Mouse (Mus musculus): Measurements from ENCODE around the gene Ptgs1. TPM values are rescaled to one million over a fixed set of nuclear protein-coding genes. Genes with fewer than 3 reads are reported as not detected.
"Not testable (repeated sequence)": the region's sequence is repeated elsewhere in the genome, so short reads cannot be mapped to it uniquely, and the experiment has no call there.

The Ptgs1 gene
- total RNA-seq (2021) = 10 to 100 TPM; 17.9 to 18.0 TPM
- long read RNA-seq, transcript Ptgs1-201 (11 exons, 2,867 nt) = major isoform, 17 of 20 reads
- long read RNA-seq, partial matches to known transcripts = 2 of 20 reads
- long read RNA-seq, other reads (novel, unspliced or antisense) = 1 of 20 reads

GRCm38 (mm10) chr2:36230366-36230765, at the start of gene Ptgs1:
Ptgs1 (plus strand) TSS chr2:36230426.
- DNase-seq (ENCODE audit: low spot score in 2 of 2) = peak in 1 of 2 experiments; percentile 28

GRCm38 (mm10) chr2:36181587-36182368, 48.4 kb upstream of the Ptgs1 start:
- not testable (repeated sequence) for DNase-seq (ENCODE audit: low spot score in 2 of 2)

DNA sequence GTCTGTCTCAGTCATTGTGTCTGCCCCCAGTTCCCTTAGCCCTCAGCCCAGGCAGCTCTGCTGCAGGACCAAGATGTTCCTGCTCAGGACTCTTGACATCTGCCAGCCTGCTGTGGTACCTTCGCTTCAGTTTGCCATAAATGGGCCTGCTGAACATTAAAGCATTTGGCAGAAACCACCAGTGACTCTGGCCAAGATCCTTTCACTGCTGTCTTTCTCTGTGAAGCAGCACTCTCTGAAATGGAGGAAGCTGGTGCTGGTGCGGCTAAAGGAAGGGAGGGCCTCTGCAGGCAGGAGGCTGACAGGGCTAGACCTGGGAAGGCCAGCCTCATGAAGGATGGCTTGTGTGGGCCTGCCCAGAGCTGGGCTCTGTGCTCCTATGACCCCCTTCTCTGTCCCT, 46.9 kb upstream of the Ptgs1 start:
- DNase-seq (ENCODE audit: low spot score in 2 of 2) = no peak

GRCm38 (mm10) chr2:36184192-36184591, 46.0 kb upstream of the Ptgs1 start:
- no peak for DNase-seq (ENCODE audit: low spot score in 2 of 2)

- no peak for DNase-seq (ENCODE audit: low spot score in 2 of 2)
Measured at GRCm38 (mm10) chr2:36184876-36185275, 45.4 kb upstream of the Ptgs1 start.

- DNase-seq (ENCODE audit: low spot score in 2 of 2) = not testable (repeated sequence)
Measured at GRCm38 (mm10) chr2:36189200-36189599, 41.0 kb upstream of the Ptgs1 start.

- DNase-seq (ENCODE audit: low spot score in 2 of 2) = no peak
Measured at GRCm38 (mm10) chr2:36191098-36191941, 38.9 kb upstream of the Ptgs1 start.

DNA sequence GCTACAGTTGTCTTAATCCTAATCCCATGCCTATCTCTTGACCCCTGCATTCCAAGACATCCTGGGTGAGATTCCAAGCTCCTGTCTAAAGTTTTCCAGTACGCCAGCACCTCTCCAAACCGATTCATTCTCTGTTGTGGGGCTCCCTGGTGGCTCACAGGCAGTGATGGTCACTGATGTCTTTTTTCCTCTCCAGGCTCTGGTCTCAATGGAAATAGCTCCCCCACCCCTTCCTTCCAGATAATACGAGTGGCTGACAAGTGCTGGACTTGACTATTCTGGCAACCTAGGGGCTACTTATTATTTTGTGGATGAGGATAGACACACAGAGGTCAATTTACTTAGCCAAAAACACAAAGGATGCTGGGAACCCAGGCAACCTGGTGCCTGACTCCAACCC, 33.2 kb upstream of the Ptgs1 start:
- no peak for DNase-seq (ENCODE audit: low spot score in 2 of 2)

DNA sequence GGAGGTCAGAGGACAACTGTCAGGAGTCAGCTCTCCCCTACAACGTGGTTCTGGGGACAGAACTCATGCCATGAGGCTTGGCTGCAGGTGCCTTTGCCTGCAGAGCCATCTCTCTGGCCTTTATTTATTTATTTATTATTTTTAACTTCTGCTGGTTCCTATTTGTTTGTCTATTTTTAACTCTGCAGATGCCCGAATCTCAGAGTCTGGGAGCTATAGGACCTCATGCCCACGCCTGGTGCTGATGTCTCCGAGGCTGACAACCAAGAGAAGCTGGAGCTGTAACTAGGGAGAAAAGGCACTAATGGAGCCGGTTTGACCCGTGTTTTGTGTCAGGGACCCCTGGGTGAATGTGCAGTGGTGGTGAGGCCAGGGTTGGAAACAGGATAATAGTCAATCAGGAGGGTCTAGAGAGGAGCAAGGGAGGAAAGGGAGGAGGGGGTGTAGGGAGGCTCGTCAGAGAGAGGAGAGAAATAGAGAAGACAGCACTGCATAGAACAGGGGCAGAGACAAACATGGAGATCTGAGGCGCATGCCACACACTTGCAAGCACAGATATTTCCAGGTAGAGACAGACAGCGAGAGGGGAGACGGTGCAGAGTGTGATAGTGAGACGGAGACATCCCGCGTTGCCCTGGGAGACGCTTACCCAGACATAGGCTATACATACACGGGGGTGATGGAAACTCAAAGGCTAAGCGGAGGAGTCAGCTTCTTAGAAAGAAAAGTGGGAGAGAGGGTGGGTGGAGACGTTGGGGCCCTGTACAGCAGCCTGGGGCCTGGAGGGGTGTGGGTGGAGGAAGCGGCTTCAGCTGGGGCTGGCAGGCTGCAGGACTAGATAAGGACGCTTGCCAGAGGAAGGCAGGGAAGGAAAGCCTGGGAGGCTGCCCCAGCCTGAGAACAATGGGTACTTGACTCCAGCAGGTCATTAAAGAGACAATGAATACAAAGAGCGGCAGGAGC, 32.0 kb upstream of the Ptgs1 start:
- peak; percentile 53 to 63 for DNase-seq (ENCODE audit: low spot score in 2 of 2)

- no peak for DNase-seq (ENCODE audit: low spot score in 2 of 2)
Measured at GRCm38 (mm10) chr2:36198882-36199262, 31.4 kb upstream of the Ptgs1 start.

DNA sequence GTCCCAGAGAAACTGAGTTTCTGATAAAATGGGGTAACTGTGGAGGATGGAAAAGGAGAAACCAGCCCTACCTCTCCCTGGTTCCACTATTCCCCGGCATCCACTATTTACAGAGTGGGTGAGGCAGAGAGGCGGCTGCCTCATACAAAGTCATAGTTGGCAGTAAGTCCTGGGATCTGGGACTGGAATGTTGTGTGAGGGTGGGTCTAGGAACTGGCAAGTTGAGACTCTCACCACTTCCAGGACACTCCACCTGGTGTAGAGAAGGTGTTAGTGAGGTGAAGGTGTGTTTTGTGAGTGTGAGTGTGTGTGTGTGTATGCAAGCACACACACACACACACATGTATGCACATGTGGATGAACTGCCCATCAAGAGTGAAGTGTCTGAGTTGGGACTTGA, 29.4 kb upstream of the Ptgs1 start:
- DNase-seq (ENCODE audit: low spot score in 2 of 2) = no peak

GRCm38 (mm10) chr2:36201756-36202610, 28.2 kb upstream of the Ptgs1 start:
- no peak for DNase-seq (ENCODE audit: low spot score in 2 of 2)

- DNase-seq (ENCODE audit: low spot score in 2 of 2) = no peak
Measured at GRCm38 (mm10) chr2:36202611-36202880, 27.7 kb upstream of the Ptgs1 start.

GRCm38 (mm10) chr2:36203011-36203825, 27.0 kb upstream of the Ptgs1 start:
- DNase-seq (ENCODE audit: low spot score in 2 of 2) = peak; percentile 41 to 51

GRCm38 (mm10) chr2:36204595-36204994, 25.6 kb upstream of the Ptgs1 start:
- DNase-seq (ENCODE audit: low spot score in 2 of 2) = no peak

DNA sequence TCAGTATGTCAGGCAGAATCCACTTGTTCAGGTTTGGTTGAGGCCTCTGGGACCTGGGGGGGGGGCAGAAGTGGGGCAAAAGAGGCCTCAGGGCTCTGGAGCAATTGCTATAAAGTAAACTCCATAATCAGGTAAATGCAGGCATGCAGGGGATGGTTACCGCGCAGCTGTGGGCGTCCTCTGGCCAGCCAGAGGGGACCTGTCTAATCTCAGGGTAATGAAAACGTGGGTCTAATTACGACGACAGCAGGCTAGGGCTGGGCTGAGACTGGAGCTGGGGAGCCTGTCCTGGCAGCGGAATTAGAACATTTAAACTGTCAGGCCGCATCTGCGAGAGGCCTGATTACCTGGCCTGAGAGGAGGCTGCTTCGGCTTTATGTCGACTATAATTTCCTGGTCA, 23.2 kb upstream of the Ptgs1 start:
- DNase-seq (ENCODE audit: low spot score in 2 of 2) = no peak

DNA sequence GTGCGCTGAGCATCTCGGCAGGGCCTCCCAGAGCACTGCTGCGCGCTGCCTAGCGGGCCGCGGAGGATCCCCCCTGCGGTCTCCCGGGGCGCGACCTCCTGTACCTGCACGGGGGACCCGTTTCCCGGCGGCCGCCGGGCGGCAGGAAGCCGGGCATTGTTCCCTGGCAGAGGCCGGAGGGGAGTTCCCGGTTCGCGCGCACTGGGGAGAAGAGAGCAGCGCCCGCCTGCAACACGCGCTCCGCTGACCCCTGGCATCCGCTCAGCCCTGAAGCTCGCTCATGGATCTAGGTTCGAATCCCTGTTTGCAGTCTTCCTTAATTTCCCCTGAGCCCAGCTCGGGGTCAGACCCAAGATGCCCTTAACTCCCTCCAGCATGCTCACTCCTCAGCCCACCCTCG, 19.4 kb upstream of the Ptgs1 start:
- DNase-seq (ENCODE audit: low spot score in 2 of 2) = no peak

GRCm38 (mm10) chr2:36211785-36212184, 18.4 kb upstream of the Ptgs1 start:
- no peak for DNase-seq (ENCODE audit: low spot score in 2 of 2)

DNA sequence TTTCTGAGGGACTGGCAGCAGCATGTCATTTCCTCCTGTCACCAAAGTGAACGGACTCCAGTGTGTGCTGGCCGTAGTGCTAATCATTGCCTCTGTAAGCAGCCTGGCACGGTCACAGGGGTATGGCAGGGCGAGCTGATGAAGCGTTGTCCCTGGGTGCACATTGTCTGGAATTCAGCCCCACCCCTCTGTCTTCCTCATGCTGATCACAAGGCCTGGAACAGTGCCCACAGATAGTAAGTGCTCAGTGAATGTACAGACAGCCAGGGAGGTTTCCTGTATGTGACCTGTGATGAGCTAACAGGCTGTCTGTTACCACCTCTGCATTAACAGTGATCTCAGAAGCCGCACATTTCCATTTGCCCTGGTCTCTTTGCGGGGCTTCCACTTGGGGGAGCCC, 17.1 kb upstream of the Ptgs1 start:
- no peak for DNase-seq (ENCODE audit: low spot score in 2 of 2)

All from layer of hippocampus, adult 18-20 months (tissue).